Mouse (Mus musculus): Measurements from ENCODE around the gene E130309D02Rik. TPM values are rescaled to one million over a fixed set of nuclear protein-coding genes. Genes with fewer than 3 reads are reported as not detected.

The E130309D02Rik gene
- polyA plus RNA-seq, 1 experiment from 2014 or later, result 25.7 TPM

DNA sequence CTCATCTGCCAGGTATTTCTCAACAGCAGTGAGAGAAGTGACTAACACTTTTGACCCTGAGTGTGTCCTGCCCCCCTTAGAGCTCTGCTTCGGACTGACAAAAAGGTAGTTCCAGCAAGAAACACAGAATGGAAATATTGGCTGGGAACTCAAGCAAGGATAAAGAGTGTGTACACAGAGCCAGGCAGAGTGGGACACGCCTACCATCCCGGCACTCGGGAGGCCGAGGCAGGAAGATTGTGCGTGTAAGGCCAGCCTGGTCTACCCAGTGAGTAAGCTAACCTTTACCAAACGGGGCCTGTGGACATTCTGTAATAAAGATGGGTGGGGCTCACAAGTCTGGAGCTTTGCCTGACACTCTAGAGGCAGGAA lies 19.9 kb upstream of the E130309D02Rik start:
- Histone ChIP-seq H3K4me2 (no peak overlapping the region), H3K9me3 (replicated peaks) (no peaks in the 10 kb centered on the region), H3K4me1 (peaks cover 3% of the 10 kb centered on the region), H3K36me3 (no peaks in the 10 kb centered on the region), H3K27me3 (replicated peaks) (no peaks in the 10 kb centered on the region), H3K9ac (replicated peaks) (no peak overlapping the region), H3K27ac (replicated peaks) (no peak overlapping the region), H3K4me3 (replicated peaks) (no peak overlapping the region)
- no peak for ATAC-seq (ENCODE audit: low FRiP score)
- 79% methylated on average over 7 of the region's 7 CpGs for WGBS

DNA sequence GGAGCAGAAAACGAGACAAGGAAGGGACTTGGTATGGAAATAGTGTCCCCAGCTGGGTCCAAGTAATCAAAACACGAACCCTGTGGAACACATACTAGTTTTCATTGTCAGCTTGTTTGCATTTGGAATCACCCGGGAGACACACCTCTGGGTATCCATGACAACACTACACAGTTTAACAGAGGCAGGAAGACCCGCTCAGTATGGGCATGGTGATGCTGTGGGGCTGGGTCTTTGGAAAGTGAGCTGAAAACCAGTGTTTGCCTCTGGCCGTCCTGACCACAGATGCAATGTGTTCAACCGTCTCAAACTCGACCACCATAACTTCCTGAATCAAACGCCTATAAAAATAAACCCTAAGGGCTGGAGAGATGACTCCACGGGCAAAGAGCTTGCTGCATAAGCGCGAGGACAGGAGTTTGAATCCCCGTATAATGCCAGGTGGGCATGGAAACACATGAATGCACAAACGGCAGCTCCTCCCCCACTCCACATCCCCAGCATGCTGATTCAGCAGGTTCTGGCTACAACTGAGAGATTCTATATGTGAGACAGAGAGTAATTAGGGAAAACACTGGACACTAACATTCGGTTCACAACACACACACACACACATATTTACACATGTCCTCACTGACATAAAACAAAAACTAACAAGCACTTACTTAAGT lies 19.4 kb upstream of the E130309D02Rik start:
- Histone ChIP-seq H3K9ac (replicated peaks) (no peak overlapping the region), H3K4me2 (peak overlapping the region; percentile 38; the same call in 1 of the 2 replicates), H3K9me3 (replicated peaks) (no peaks in the 10 kb centered on the region), H3K27ac (replicated peaks) (no peak overlapping the region), H3K36me3 (no peaks in the 10 kb centered on the region), H3K27me3 (replicated peaks) (no peaks in the 10 kb centered on the region), H3K4me1 (peaks cover 8% of the 10 kb centered on the region), H3K4me3 (replicated peaks) (no peak overlapping the region)
- ATAC-seq (ENCODE audit: low FRiP score), result peak; percentile 50; the same call in 1 of the 2 replicates
- 60% methylated on average over 14 of the region's 14 CpGs for WGBS

DNA sequence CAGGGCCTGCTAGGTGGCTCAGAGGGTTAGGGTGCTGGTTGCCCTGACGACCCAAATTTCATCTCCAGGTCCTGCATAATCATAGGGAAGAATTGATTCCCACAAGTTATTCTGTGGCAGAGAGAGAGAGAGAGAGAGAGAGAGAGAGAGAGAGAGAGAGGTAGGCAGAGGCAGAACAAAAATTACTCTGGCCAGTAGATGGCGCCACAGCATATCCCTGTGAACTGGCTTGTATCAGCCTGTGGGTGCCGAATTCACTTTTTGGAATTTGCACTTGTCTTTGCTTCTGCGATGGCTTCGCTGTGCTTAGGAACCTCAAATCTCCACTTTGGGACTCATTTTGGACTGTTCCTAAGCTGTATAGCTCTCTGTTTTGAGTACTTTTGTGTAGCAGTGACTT lies 18.7 kb upstream of the E130309D02Rik start:
- no peaks in the 10 kb centered on the region for H3K27me3 ChIP-seq (replicated peaks)
- no peak overlapping the region for H3K4me3 ChIP-seq (replicated peaks)
- ATAC-seq (ENCODE audit: low FRiP score), result no peak
- 14% methylated on average over 5 of the region's 5 CpGs for WGBS
- no peaks in the 10 kb centered on the region for H3K9me3 ChIP-seq (replicated peaks)
- no peak overlapping the region for H3K27ac ChIP-seq (replicated peaks)
- peak overlapping the region; percentile 38 for H3K4me2 ChIP-seq
- H3K36me3 ChIP-seq, result no peaks in the 10 kb centered on the region
- H3K4me1 ChIP-seq, result peaks cover 9% of the 10 kb centered on the region
- H3K9ac ChIP-seq (replicated peaks), result no peak overlapping the region

DNA sequence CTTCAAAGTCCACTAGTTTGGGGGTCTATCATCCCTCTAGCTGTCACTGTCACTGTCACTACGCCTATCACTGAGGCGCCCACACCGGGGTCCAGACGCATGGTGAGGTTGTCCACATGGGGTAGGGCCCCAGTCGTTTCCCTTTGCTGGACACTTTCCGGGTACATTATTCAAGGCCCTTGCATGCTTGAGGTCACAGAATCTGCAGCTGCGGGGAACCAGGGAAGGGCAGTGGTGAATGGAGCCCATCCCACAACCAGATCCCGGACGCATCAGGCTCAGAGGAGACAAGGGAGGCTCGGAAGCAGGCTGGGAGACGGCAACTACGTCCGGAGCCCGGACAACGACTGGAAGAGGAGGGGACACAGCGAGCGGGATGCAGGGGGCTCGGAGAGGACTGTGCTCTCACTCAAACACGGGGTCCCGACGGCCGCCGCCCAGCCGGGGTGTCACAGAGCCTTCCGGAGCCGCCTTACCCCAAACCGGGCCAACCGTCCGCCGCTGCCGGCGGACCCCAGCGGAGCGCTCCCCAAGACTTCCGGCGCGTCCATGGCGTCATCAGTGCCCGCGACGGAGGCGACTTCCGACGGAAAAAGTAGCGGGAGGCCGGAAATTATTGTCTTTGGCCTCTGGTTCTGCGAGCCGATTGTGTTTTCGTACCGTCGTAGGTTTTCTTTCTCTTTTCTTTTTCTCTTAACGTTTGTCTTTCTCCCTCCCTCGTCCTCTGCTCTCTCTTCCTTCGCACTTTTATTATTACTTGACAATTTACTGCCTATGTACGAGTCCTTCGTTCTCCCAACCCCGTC lies 13.7 kb upstream of the E130309D02Rik start, which contains the start of gene Zdhhc4:
Zdhhc4 (minus strand) TSS at position 567 of the 806 bp plus-strand sequence.
- peak within 1 kb of the TSS; percentile 86 for H3K9ac ChIP-seq (replicated peaks)
- WGBS, result under 1% methylated on average over 56 of the region's 57 CpGs
- H3K27me3 ChIP-seq (replicated peaks), result no peaks in the 10 kb centered on the region
- peak within 1 kb of the TSS; percentile 79 for H3K27ac ChIP-seq (replicated peaks)
- H3K9me3 ChIP-seq (replicated peaks), result no peaks in the 10 kb centered on the region
- H3K4me1 ChIP-seq, result peaks cover 26% of the 10 kb centered on the region
- H3K4me3 ChIP-seq (replicated peaks), result peak within 1 kb of the TSS; percentile 89
- peaks cover 30% of the 10 kb centered on the region for H3K36me3 ChIP-seq
- H3K4me2 ChIP-seq, result peak within 1 kb of the TSS; percentile 94
- peak; percentile 65 for ATAC-seq (ENCODE audit: low FRiP score)

DNA sequence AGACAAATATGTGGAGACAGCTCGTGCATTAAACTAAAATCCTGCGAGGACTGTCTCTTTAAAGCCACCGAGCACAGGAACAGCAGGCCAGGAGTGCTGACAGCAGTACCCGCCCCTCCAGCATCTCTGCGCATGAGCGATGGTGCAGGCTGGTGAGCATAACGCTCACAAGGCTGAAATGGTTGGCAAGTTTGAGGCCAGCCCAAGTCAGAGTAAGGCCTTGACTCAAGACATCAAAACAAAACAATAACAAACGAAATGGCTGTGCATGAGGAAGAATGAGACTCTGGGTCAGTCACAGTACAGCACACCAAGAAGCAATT lies 2.1 kb upstream of the E130309D02Rik start:
- Histone ChIP-seq H3K4me1 (peaks cover 24% of the 10 kb centered on the region), H3K4me3 (replicated peaks) (no peak overlapping the region), H3K4me2 (no peak overlapping the region), H3K9ac (replicated peaks) (no peak overlapping the region), H3K36me3 (peaks cover 57% of the 10 kb centered on the region), H3K27ac (replicated peaks) (no peak overlapping the region), H3K9me3 (replicated peaks) (no peaks in the 10 kb centered on the region), H3K27me3 (replicated peaks) (no peaks in the 10 kb centered on the region)
- no peak for ATAC-seq (ENCODE audit: low FRiP score)
- WGBS, result 90% methylated on average over 8 of the region's 8 CpGs

DNA sequence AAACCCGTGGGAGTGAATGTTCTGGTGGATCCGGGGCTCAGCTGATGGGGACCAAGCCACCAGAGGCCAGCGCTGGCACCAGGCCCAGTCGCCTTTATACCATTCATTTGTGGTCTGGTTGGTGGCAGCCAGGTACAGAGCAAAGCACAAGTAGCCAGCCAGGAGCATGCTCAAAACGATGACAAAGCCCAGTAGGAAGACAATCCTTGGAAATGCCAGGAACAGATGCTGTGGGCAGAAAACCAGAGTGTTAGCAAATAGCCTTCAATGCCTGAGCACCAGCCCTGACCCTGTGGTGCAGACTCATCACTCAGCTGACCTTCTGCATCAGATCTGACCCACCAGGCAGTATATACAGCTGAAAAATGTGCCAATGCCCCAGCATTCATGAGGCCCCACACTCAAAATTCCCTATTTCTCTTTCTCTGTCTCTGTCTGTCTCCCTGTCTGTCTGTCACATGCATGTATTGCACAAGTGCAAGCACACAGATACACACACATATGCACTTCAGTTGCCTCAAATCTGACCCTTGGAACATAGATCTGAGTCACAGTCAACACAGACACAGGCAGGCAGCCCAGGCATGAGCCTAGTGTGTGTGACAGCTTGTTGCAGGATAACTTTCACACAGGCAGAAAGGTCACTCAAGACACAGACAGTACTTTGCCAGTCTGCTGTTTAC lies 1.6 kb upstream of the E130309D02Rik start:
- 88% methylated on average over 5 of the region's 5 CpGs for WGBS
- no peak for ATAC-seq (ENCODE audit: low FRiP score)

DNA sequence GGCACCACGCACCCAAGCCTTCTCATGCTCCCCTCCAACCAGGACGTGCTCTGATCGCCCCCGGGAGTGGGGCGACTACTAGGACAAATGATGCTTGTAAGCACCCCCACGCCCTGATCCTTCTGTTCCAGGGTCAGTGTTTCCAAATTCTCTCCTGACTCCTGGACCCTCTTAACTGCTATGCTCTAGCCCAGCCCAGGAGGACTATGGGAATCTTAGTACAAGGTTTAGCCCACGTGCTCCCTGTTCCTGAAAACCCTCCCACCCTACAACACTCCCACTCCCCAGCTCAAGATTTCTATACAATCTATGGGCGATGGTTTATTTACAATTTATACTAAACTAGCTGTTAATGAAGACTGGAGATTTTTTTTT lies 341 bp upstream of the E130309D02Rik start:
- Histone ChIP-seq H3K4me1 (peaks cover 39% of the 10 kb centered on the region), H3K9me3 (replicated peaks) (no peaks in the 10 kb centered on the region), H3K36me3 (peaks cover 56% of the 10 kb centered on the region), H3K4me2 (peak overlapping the region; percentile 80), H3K27me3 (replicated peaks) (no peaks in the 10 kb centered on the region), H3K27ac (replicated peaks) (peak overlapping the region; percentile 96; the same call in 1 of the 2 replicates), H3K9ac (replicated peaks) (0 out of 2 replicates have a peak overlapping the region, but pooled peaks have one; percentile 26), H3K4me3 (replicated peaks) (peak overlapping the region; percentile 97)
- WGBS, result 15% methylated on average over 8 of the region's 8 CpGs
- peak; percentile 30; the same call in 1 of the 2 replicates for ATAC-seq (ENCODE audit: low FRiP score)

More for the DNA sequence above, 1.6 kb upstream of the E130309D02Rik start:
- H3K36me3 ChIP-seq, result peaks cover 55% of the 10 kb centered on the region
- H3K27ac ChIP-seq (replicated peaks), result no peak overlapping the region
- H3K27me3 ChIP-seq (replicated peaks), result no peaks in the 10 kb centered on the region
- no peak overlapping the region for H3K9ac ChIP-seq (replicated peaks)
- peaks cover 28% of the 10 kb centered on the region for H3K4me1 ChIP-seq
- H3K4me2 ChIP-seq, result no peak overlapping the region
- no peaks in the 10 kb centered on the region for H3K9me3 ChIP-seq (replicated peaks)
- H3K4me3 ChIP-seq (replicated peaks), result no peak overlapping the region

DNA sequence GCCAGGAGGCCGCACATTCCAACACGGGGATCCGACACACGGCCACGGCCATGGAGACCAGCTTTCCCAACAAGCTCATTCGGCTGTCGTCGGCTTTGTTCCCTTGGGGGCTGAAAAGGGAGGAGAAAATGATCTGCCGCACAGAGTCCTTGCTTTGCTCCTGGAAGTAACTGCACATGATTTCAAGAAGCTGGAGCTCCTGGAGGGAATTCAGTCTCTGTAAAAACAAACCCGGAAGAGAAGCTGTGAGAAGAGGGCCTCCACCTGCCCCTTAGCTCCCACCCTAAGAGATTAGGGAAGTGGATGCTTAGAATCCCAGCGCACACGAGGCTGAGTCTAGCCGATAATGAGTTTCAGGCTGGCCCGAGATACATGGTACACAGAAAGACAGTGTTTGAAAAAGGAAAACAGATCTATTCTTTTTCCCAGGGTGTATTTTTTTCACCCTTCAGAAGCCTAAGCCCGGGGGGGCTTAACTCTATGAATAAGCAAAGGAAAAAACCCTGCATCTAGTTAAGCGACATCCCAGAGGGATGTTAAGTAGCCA lies 904 bp downstream of the E130309D02Rik start:
- Histone ChIP-seq H3K4me2 (peak overlapping the region; percentile 80), H3K4me3 (replicated peaks) (peak overlapping the region; percentile 97), H3K27ac (replicated peaks) (peak overlapping the region; percentile 96), H3K9me3 (replicated peaks) (no peaks in the 10 kb centered on the region), H3K9ac (replicated peaks) (peak overlapping the region; percentile 94), H3K4me1 (peaks cover 46% of the 10 kb centered on the region), H3K36me3 (peaks cover 56% of the 10 kb centered on the region), H3K27me3 (replicated peaks) (no peaks in the 10 kb centered on the region)
- WGBS, result 2% methylated on average over 16 of the region's 16 CpGs
- 0 out of 2 replicates have a peak, but pooled peaks have one; percentile 23 for ATAC-seq (ENCODE audit: low FRiP score)

DNA sequence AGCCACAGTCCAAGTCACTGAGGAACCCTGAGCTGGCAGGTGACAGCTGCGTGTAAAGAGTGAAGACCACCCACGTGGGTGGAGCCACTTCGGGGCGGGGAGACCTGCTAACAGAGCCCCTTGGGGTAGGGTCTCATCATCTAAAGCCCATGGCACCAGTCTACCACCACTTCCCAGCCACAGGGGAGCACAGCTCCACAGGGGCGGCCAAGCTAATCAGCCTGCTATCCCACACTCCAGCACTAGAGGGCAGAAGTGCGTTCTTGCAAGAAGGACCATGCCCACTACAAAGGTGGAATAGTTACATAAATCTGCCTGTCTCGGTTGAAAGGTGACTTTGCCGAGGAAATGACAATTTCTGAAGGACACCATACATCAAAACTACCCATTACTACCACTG lies 3.3 kb downstream of the E130309D02Rik start:
- no peak for ATAC-seq (ENCODE audit: low FRiP score)
- H3K36me3 ChIP-seq, result peaks cover 62% of the 10 kb centered on the region
- H3K4me1 ChIP-seq, result peaks cover 51% of the 10 kb centered on the region
- H3K27me3 ChIP-seq (replicated peaks), result no peaks in the 10 kb centered on the region
- H3K9ac ChIP-seq (replicated peaks), result no peak overlapping the region
- no peak overlapping the region for H3K4me3 ChIP-seq (replicated peaks)
- no peak overlapping the region for H3K4me2 ChIP-seq
- H3K27ac ChIP-seq (replicated peaks), result no peak overlapping the region
- WGBS, result 56% methylated on average over 8 of the region's 8 CpGs
- H3K9me3 ChIP-seq (replicated peaks), result no peaks in the 10 kb centered on the region

DNA sequence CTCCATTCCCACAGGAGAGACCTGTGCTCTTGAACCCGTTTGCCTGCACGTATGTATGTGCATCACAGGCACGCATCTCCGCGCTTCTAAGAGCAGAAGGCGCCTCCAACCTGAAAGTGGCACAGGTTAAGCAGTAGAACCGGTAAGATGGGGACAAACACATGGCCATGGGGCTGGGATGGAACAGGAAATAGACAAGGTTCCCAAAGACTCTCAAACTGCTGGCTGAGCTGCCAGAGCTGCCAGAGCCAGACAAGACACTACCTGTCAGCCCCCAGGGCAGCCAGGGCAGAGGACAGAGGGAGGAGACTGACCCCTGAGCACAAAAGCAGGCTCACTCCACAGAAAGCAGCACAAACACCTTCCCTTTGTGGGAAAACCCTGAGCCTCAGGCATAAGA lies 5.2 kb downstream of the E130309D02Rik start:
- Histone ChIP-seq H3K4me1 (peaks cover 55% of the 10 kb centered on the region), H3K9me3 (replicated peaks) (no peaks in the 10 kb centered on the region), H3K27me3 (replicated peaks) (no peaks in the 10 kb centered on the region), H3K4me3 (replicated peaks) (no peak overlapping the region), H3K27ac (replicated peaks) (no peak overlapping the region), H3K9ac (replicated peaks) (no peak overlapping the region), H3K4me2 (no peak overlapping the region), H3K36me3 (peaks cover 70% of the 10 kb centered on the region)
- WGBS, result 95% methylated on average over 7 of the region's 7 CpGs
- no peak for ATAC-seq (ENCODE audit: low FRiP score)

DNA sequence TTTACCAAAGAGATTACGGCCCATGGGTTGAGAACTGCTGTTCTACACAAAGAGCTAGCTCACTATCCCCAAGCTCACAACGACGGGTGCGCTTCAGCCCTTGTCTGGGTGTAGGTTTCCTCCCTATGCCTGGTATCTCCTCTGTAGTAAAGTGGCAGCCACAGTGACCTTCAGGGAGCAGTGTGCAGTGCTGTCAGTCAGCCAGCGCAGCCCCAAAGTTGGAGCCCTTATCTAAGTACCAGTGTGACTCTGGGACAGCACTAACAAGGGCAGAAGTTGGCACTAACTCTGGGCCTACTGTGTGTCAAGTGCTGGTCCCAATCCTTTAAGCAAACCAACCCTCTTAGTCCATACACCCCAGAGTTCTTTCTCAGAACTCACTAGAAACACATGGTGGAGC lies 6.3 kb downstream of the E130309D02Rik start:
- Histone ChIP-seq H3K9ac (replicated peaks) (no peak overlapping the region), H3K27me3 (replicated peaks) (no peaks in the 10 kb centered on the region), H3K4me1 (peaks cover 52% of the 10 kb centered on the region), H3K4me2 (no peak overlapping the region), H3K36me3 (peaks cover 73% of the 10 kb centered on the region), H3K27ac (replicated peaks) (no peak overlapping the region), H3K4me3 (replicated peaks) (no peak overlapping the region), H3K9me3 (replicated peaks) (no peaks in the 10 kb centered on the region)
- 94% methylated on average over 5 of the region's 5 CpGs for WGBS
- no peak for ATAC-seq (ENCODE audit: low FRiP score)

Data from neural tube, embryonic 15.5 days (tissue).